Mouse (Mus musculus) layer of hippocampus, postnatal 10 days (tissue): ENCODE measurements around the gene Il18bp. TPM values are rescaled to one million over a fixed set of nuclear protein-coding genes. Genes with fewer than 3 reads are reported as not detected.

Source experiments
- DNase-seq, 2 experiments: peaks; one replicate each; pipeline ENCODE4 v3.0.0; 2021; ENCODE audit warnings: low spot score in 2 of 2
- total RNA-seq, 2 experiments: library from RNA; stranded (reverse); gene quantifications; 2 replicates each; pipeline ENCODE4 v1.2.3; 2021

Gene Il18bp
- total RNA-seq, 2 experiments from 2014 or later, result 11.1 to 11.9 TPM

DNA sequence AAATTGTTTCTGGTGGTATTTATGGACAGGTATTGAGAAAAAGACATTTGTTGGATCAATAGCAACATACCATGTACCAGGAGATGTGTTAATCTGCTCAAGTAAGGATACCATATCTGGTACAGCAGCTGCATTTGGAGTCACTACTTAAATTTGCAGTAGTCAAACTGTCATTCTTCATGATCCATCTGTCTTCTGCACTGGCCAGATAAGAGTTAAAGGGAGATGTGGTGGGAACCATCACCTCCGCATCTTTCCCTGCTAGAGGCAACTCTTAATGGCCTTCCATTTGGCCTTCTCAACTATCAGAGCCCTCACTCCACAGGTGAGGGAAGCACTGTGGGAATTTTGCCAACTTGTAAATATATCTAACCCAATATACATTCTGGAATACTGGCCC, 12.0 kb downstream of the Il18bp start:
- no peak for DNase-seq

DNA sequence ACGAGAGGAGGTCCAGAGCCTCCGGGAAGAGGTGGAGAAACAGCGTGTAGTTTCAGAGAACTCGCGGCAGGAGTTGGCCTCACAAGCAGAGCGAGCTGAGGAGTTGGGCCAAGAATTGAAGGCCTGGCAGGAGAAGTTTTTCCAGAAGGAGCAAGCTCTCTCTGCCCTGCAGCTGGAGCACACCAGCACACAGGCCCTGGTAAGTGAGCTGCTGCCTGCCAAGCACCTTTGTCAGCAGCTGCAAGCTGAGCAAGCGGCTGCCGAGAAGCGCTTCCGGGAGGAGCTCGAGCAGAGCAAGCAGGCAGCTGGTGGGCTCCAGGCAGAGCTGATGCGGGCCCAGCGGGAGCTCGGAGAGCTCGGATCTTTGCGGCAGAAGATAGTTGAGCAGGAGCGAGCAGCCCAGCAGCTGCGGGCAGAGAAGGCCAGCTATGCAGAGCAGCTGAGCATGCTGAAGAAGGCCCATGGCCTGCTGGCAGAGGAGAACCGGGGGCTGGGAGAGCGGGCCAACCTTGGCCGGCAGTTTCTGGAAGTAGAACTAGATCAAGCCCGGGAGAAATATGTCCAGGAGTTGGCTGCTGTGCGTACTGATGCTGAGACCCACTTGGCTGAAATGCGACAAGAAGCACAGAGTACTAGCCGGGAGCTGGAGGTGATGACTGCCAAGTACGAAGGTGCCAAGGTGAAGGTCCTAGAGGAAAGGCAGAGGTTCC, 17.4 kb downstream of the Il18bp start:
- peak; percentile 57 to 65 for DNase-seq

DNA sequence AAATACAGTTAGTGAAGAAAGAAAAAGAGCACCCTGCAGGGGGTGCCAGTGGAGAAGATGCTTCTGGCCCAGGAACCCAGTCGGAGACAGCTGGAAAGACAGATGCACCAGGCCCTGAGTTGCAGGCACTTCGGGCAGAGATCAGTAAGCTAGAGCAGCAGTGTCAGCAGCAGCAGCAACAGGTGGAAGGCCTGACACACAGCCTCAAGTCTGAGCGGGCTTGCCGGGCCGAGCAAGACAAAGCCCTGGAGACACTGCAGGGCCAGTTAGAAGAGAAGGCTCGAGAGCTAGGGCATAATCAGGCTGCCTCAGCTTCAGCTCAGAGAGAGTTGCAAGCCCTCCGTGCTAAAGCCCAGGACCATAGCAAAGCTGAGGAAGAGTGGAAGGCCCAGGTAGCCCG, 18.2 kb downstream of the Il18bp start:
- no peak for DNase-seq

DNA sequence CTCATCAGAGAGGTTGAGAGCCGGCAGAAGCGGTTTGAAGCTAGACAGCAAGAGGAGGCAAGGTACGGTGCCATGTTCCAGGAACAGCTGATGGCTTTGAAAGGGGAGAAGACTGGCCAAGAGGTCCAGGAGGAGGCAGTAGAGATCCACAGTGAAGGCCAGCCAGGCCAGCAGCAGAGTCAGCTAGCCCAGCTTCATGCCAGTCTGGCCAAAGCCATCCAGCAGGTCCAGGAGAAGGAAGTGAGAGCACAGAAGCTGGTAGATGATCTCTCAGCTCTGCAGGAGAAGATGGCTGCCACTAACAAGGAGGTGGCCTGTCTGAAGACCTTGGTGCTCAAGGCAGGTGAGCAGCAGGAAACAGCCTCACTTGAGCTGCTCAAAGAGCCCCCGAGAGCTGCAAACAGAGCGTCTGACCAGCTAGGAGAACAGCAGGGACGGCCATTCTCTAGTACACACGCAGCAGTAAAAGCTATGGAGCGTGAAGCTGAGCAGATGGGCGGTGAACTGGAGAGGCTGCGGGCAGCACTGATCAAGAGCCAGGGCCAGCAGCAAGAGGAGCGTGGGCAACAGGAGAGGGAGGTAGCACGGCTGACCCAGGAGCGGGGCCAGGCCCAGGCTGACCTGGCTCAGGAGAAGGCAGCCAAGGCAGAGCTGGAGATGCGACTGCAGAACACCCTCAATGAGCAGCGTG, 18.9 kb downstream of the Il18bp start:
- peak in 1 of 2 experiments; percentile 36 for DNase-seq

DNA sequence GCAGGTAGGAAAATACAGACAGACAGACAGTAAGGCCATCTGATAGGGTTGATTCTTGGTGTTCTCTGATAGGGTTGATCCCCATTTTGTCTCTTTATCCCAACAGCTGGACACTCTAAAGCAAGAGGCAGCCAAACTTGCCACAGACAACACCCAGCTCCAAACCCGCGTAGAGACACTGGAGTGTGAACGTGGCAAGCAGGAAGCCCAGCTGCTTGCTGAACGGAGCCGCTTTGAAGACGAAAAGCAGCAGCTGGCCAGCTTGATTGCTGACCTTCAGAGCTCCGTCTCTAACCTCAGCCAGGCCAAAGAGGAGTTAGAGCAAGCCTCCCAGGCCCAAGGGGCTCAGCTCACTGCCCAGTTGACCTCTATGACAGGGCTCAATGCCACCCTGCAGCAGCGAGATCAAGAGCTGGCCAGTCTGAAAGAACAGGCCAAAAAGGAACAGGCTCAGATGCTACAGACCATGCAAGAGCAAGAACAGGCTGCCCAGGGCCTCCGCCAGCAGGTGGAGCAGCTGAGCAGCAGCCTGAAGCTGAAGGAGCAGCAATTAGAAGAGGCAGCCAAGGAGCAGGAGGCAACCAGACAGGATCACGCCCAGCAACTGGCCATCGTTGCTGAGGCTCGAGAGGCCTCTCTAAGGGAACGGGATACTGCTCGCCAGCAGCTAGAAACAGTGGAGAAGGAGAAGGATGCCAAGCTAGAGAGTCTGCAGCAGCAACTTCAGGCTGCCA, 20.1 kb downstream of the Il18bp start:
- DNase-seq, result peak; percentile 83 to 90

DNA sequence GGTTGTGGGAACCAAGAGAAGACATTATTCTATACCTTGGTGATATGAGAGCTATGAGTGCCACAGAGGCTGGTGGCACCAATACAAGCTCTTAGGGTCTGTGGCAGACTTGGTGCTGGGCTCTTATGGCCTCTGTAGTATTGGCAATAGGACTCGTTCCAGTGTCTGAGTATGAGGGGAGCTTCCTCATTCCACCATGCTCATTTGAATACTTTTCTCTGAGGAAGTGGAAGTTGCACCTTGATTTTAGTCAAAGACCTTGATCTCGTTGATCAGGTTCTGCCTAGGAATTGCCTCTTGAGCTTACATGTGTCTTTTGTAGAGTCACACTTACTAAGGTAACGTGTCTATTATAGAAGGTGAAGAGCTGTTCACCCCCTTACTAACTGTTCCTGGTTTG, 24.2 kb downstream of the Il18bp start:
- no peak for DNase-seq

DNA sequence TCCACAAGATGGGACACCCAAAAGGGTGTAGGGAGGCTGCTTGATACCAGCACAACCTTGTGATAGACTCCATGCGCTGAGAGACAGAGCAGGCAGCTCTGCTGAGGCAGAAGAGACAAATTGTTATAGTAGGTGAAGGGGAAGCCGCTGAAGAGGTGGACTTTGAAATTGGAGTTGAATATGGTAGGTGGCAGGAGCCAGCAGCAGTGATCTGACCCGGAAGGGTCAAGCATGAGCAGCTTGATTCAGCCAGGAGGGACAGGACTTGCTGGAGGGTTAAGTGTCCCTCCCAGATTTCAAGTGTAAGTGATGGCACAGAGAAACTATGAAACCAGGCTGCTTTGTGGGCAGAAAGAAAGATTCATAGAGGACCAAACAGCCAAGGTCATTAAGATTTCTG, 33.4 kb downstream of the Il18bp start:
- DNase-seq, result no peak

DNA sequence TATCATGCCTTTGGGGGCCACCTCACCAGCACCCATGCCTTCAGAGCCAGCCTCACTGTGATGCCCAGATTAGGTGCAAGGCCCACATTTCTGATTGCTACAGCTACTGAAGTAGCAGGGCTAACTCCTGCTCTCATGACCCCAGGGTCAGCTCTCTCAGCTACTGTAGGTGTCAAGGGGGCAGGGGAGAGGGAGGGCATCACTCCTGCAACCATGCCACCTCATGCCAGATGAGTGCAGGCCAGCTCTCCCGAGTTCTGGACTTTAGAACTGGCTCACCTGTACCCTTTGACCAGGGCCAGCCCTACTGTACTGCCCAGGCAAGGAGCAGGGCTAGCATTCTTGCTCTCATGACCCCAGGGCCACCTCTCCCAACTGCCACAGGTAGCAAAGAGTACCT, 35.8 kb downstream of the Il18bp start:
- no peak for DNase-seq

DNA sequence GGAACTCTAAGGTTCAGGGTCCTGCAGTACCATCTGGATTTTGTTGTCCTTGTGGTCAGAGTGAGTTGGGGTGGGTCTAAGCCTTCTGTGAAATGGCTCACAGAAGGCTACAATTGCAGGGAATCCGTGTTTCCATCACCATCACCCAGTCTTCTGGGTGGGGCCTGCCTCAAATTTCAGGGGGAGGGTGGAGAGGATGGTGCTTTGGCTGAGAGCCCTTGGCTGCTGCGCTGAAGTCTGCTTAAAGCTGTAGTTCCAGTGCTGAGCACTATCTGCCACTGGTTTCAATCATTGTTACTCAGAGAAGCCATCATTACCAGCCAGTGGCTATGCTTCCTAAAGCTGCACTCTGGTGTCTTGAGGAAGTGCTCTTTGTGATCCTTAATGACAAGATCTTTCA, 44.0 kb downstream of the Il18bp start:
- DNase-seq, result peak; percentile 30 to 40

DNA sequence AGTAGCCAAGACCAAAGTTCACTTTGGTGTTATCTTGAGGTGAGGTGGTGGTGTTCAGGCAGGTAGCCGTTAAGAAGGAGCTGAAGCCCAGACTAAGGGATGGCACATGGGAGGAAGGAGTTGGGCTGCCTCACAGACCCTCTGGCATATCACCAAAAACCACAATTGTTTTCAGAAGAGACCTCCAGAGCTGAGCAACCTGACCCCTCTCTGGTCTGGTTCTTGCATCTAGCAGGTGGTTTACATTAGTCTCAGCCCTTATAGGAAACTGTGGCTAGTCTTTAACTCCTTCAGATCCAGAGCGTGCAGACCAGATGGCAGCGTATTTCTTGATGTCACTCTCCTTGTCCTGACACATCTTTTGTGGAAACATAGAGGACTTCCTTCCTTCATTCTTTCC, 44.8 kb downstream of the Il18bp start:
- no peak for DNase-seq

DNA sequence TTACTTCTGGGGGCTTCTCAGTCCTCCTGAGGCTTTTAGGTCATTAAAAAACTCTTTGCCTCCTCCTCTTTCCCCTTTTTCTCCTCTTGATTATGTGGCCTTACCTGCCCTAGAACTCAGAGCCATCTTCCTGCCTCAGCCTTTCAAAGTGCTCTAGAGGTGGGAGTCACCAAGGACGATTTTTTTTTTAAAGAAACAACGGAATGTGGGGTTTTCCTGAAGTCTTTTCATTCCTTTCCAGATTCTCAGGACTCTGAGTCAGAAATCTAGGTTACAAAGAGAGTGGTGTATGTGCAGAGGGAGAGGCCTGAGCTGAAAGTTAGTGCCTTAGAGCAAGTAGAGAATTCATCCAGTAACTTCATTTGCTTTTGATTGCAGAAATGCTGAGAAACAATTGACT, 46.8 kb downstream of the Il18bp start:
- DNase-seq, result no peak

DNA sequence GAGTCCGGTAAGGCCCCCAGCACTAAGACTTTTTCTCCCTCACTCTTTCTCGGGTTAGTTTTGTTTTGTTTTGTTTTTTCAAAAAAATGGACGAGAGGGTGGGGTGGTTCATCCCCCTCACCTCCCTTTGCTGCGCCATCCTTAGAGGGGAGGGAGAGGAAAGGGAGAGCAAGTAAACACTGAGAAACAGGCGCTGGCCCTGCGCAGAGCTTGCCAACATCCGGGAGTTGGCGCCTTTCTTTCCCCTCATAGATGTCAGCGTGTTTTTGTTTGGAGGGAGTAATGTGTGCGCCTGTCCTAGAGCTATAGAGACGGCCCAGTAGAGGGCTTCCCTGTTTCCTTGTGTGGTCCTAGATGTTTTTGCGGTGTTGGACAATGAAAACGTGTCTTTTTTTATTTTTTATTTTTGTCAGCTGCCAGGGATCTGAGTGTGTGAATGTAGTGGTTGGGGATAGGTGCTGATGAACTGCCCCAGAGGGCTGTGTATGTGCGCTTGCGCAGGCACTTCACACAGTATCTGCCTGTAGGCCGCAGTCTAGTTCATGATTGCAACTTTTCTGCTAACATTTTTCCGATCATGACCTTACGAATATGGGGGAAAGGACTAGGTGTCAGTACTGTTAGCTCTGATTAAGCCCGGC, 47.5 kb downstream of the Il18bp start:
- DNase-seq, result peak; percentile 80 to 81

DNA sequence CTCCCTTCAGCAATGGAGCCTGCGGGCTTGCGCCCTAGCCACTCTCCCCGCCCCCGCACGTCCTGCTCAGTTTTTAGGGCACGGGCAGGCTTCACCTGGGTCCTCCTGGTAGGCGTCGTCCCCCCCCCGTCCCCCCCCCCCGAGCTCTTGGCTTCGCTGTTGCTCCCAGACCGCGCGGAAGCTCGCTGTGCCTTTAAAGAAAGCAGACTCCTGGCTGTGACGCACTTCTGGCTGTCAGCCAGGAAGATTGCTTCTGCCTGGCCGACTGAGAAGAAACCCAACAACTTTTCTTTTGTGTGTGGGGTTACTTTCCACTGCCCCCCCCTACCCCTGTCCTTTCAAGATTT, 48.1 kb downstream of the Il18bp start:
- peak; percentile 88 for DNase-seq

DNA sequence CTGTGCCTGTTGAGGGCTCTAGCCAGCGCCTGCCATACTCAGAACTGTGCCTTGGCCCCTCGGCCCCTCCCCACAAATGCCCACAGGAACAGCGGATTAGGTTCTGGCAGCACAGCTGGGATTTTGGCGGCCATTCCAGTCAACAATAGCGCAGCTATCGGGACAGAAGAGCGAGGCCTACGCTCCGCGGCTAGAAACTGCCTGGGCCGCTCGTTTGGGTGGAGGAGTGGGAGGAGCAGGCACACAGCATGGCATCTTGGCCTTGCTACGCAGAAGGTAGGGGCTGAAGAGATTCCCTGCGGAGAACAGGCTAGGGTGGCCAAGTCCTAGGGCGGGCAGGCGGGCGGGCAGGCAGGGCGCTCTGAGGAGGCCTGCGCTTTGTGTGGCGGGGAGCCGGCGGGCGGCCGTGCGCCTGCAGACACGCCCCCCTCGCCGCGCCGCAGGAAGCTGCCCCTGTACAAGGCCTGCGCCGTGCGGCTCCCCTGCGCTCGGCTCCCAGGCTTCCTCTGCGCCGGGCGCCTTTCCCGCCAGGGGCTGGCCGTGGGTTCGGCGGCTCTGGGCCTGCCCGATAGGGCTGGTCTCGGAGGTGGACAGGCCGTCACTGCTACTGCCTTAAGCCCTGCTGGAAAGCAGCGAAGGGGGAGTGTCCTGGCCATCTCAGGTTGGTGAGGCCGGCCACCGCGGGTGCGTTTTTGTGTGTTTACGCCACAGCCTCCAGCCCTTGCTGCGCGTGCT, 48.6 kb downstream of the Il18bp start:
- DNase-seq, result peak; percentile 80 to 86

DNA sequence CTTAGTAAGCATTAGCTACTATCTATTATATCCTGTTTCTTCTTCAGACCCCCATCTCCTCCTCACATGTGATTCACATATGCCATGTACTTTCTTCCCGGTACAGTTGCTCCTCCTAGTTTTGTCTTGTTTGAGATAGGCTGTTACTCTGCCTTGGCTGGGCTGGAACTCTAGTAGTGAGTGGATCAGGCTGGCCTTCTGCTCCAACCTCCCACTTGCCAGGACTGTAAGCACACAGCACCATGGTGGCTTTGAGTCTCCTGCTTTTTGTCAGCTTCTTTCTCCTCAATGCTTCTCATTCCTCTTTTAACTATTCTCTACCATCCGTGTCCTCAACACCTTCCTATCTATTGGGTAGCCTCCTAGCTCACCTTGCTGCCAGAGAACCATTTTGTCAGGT, 49.7 kb downstream of the Il18bp start:
- DNase-seq, result no peak

DNA sequence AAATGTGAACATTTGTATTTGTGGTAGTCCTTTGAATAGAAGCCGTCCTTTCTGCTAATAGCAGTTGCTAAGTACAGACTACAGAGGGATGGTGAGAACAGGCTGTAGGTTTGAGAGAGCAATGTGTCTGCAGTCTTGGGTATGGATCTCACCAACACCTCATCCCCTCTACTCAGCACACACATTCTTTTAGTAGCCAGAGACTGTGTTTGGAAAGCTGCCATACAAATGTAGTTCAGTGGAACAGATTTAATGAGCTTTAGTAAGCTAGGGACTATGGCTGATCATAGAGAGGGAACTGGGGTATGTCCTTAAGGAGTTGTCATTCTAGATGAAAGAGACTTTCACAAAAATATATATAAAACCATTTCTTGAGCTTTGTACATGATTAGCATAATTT, 51.2 kb downstream of the Il18bp start:
- DNase-seq, result no peak

DNA sequence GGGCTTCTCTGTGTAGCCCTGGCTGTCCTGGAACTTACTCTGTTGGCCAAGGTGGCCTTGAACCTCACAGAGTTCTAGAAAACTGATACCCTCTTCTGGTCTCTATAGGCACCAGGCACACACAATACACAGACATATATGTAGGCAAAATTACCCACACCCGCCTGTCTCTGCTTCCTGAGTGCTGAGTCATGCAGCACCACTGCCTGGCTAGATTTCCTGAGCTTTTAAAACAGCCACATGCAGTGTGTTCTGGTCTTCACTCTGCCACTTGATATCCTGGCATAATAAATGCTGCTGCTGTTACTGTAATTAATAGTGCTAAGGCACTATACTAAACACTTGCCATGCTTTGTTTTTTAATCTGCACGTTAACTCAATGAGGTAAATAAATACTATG, 52.9 kb downstream of the Il18bp start:
- DNase-seq, result no peak
